Mouse (Mus musculus) myocyte (in vitro differentiated cells): ENCODE data around the gene Chaf1a. TPM values are rescaled to one million over a fixed set of nuclear protein-coding genes. Genes with fewer than 3 reads are reported as not detected.

Experiments used
- H3K27me3 ChIP-seq: one replicate; pipeline ENCODE4 v1.6.1; 2011; ENCODE audit not compliant: control insufficient read depth, insufficient read depth, insufficient read length
- H3K36me3 ChIP-seq: one replicate; pipeline ENCODE4 v1.6.1; 2011; ENCODE audit not compliant: control insufficient read depth, insufficient read depth
- H3K4me2 ChIP-seq: one replicate; pipeline ENCODE4 v1.6.1; 2011; ENCODE audit warnings: low read depth, control low read depth
- H3K4me3 ChIP-seq: one replicate; pipeline ENCODE4 v1.5.1; 2011; ENCODE audit warnings: mild to moderate bottlenecking, control low read depth, moderate library complexity
- H3K79me2 ChIP-seq: one replicate; pipeline ENCODE4 v1.6.1; 2011; ENCODE audit not compliant: control insufficient read depth, insufficient read depth
- H3ac ChIP-seq: one replicate; pipeline ENCODE4 v1.6.1; 2011; ENCODE audit not compliant: control insufficient read depth, insufficient read length
- CEBPB ChIP-seq: IDR thresholded peaks from 2 replicates; pipeline ENCODE4 v1.6.1; 2011; ENCODE audit warnings: mild to moderate bottlenecking, moderate library complexity; ENCODE audit not compliant: poor library complexity, insufficient read depth, severe bottlenecking
- E2F4 ChIP-seq: IDR thresholded peaks from one replicate; pipeline ENCODE4 v1.6.1; 2011; ENCODE audit warnings: mild to moderate bottlenecking, control low read depth, moderate library complexity; ENCODE audit not compliant: insufficient read depth
- MAX ChIP-seq: IDR thresholded peaks from one replicate; pipeline ENCODE4 v1.6.1; 2011; ENCODE audit warnings: low read depth, mild to moderate bottlenecking, control low read depth
- MYOD1 ChIP-seq, 3 experiments: IDR thresholded peaks; one replicate each; pipeline ENCODE4 v1.6.1; 2011; ENCODE audit warnings: control low read depth in 2 of 3, low read depth in 2 of 3, mild to moderate bottlenecking in 2 of 3, moderate library complexity in 1 of 3; ENCODE audit not compliant: insufficient read length in 2 of 3, control insufficient read depth in 1 of 3
- MYOG ChIP-seq, 3 experiments: IDR thresholded peaks; one replicate each; pipeline ENCODE4 v1.6.1; 2011; ENCODE audit warnings: control low read depth in 2 of 3, low read depth in 2 of 3, mild to moderate bottlenecking in 2 of 3; ENCODE audit not compliant: insufficient read length in 2 of 3, control insufficient read depth in 1 of 3, insufficient read depth in 1 of 3
- POLR2A ChIP-seq: IDR thresholded peaks from one replicate; pipeline ENCODE4 v1.6.1; 2011; ENCODE audit warnings: low read depth, mild to moderate bottlenecking, control low read depth, moderate library complexity; ENCODE audit not compliant: insufficient read length
- POLR2AphosphoS2 ChIP-seq: IDR thresholded peaks from one replicate; pipeline ENCODE4 v1.6.1; 2011; ENCODE audit warnings: low read depth, control low read depth; ENCODE audit not compliant: insufficient read length
- REST ChIP-seq: IDR thresholded peaks from one replicate; pipeline ENCODE4 v1.6.1; 2011; ENCODE audit warnings: mild to moderate bottlenecking, control low read depth, moderate library complexity; ENCODE audit not compliant: insufficient read depth, insufficient read length
- SRF ChIP-seq: IDR thresholded peaks from one replicate; pipeline ENCODE4 v1.6.1; 2011; ENCODE audit warnings: low read depth; ENCODE audit not compliant: control insufficient read depth, insufficient read length
- TCF12 ChIP-seq: IDR thresholded peaks from one replicate; pipeline ENCODE4 v1.6.1; 2011; ENCODE audit warnings: mild to moderate bottlenecking, control low read depth; ENCODE audit not compliant: poor library complexity, insufficient read depth, severe bottlenecking
- TCF3 ChIP-seq: IDR thresholded peaks from one replicate; pipeline ENCODE4 v1.6.1; 2011; ENCODE audit warnings: low read depth, control low read depth; ENCODE audit not compliant: insufficient read length
- USF1 ChIP-seq: IDR thresholded peaks from one replicate; pipeline ENCODE4 v1.6.1; 2011; ENCODE audit warnings: low read depth, mild to moderate bottlenecking, control low read depth, moderate library complexity
- polyA plus RNA-seq: library from polyadenylated mRNA; unstranded; fragments of >200 nt; fragmentation: generic; extraction: Trizol; gene quantifications from one replicate; pipeline ENCODE4 v1.2.1, GENCODE M21; 2012; ENCODE audit warnings: missing spikeins

The Chaf1a gene
- 8.0 TPM for polyA plus RNA-seq

GRCm38 (mm10) chr17:56040030-56040856 is at the start of gene Chaf1a:
Chaf1a (plus strand) TSS chr17:56040439.
- no peaks in the 10 kb centered on the region for H3K27me3 ChIP-seq
- no peaks in the 10 kb centered on the region for H3K36me3 ChIP-seq
- peaks cover 54% of the 10 kb centered on the region for H3K79me2 ChIP-seq
- no peak for TF ChIP-seq MYOD1 (IDR thresholded peaks at IDR 0.05; ENCODE audit: control insufficient read depth in 1 of 3, insufficient read length in 2 of 3, low read depth in 2 of 3)
- peak; percentile 40 for TF ChIP-seq SRF
- no peak for TF ChIP-seq TCF12
- TF ChIP-seq CEBPB = no peak
- TF ChIP-seq MAX = no peak
- peak; percentile 42 for TF ChIP-seq POLR2AphosphoS2
- peak; percentile 99 for TF ChIP-seq USF1
- no peak for TF ChIP-seq TCF3
- no peak for TF ChIP-seq MYOG (IDR thresholded peaks at IDR 0.05; ENCODE audit: control insufficient read depth in 1 of 3, insufficient read depth in 1 of 3, insufficient read length in 2 of 3, low read depth in 2 of 3)
- TF ChIP-seq POLR2A = peak; percentile 55
- peak; percentile 81 for TF ChIP-seq E2F4
- no peak for TF ChIP-seq REST
- H3K4me2 ChIP-seq = peak within 1 kb of the TSS; percentile 88
- peak within 1 kb of the TSS; percentile 57 for H3K4me3 ChIP-seq
- peak within 1 kb of the TSS; percentile 67 for H3ac ChIP-seq

GRCm38 (mm10) chr17:55996007-55996406 is 44.2 kb upstream of the Chaf1a start:
- no peaks in the 10 kb centered on the region for H3K36me3 ChIP-seq
- peaks cover 30% of the 10 kb centered on the region for H3K27me3 ChIP-seq
- TF ChIP-seq MAX (no peak), MYOG (IDR thresholded peaks at IDR 0.05; ENCODE audit: control insufficient read depth in 1 of 3, insufficient read depth in 1 of 3, insufficient read length in 2 of 3, low read depth in 2 of 3) (peak in 2 of 3 experiments; percentile 60 to 80), MYOD1 (IDR thresholded peaks at IDR 0.05; ENCODE audit: control insufficient read depth in 1 of 3, insufficient read length in 2 of 3, low read depth in 2 of 3) (peak in 1 of 3 experiments; percentile 61), TCF3 (no peak), E2F4 (no peak), CEBPB (no peak), SRF (no peak)
- H3K4me3 ChIP-seq = no peak overlapping the region
- no peak overlapping the region for H3K4me2 ChIP-seq
- no peak overlapping the region for H3ac ChIP-seq
- no peaks in the 10 kb centered on the region for H3K79me2 ChIP-seq

- no peak overlapping the region for H3K4me3 ChIP-seq
- no peak for TF ChIP-seq E2F4
- TF ChIP-seq MYOD1 (IDR thresholded peaks at IDR 0.05; ENCODE audit: control insufficient read depth in 1 of 3, insufficient read length in 2 of 3, low read depth in 2 of 3) = no peak
- TF ChIP-seq MYOG (IDR thresholded peaks at IDR 0.05; ENCODE audit: control insufficient read depth in 1 of 3, insufficient read depth in 1 of 3, insufficient read length in 2 of 3, low read depth in 2 of 3) = no peak
- no peak for TF ChIP-seq CEBPB
- no peak for TF ChIP-seq TCF12
- no peak for TF ChIP-seq POLR2A
- no peak for TF ChIP-seq POLR2AphosphoS2
- no peak for TF ChIP-seq SRF
- TF ChIP-seq MAX = no peak
- TF ChIP-seq USF1 = no peak
- no peak for TF ChIP-seq TCF3
- TF ChIP-seq REST = no peak
- no peaks in the 10 kb centered on the region for H3K36me3 ChIP-seq
- H3K27me3 ChIP-seq = peaks cover 22% of the 10 kb centered on the region
- H3K79me2 ChIP-seq = no peaks in the 10 kb centered on the region
- no peak overlapping the region for H3ac ChIP-seq
- no peak overlapping the region for H3K4me2 ChIP-seq
These were observed 40.3 kb upstream of the Chaf1a start for GRCm38 (mm10) chr17:55999794-56000499.

DNA sequence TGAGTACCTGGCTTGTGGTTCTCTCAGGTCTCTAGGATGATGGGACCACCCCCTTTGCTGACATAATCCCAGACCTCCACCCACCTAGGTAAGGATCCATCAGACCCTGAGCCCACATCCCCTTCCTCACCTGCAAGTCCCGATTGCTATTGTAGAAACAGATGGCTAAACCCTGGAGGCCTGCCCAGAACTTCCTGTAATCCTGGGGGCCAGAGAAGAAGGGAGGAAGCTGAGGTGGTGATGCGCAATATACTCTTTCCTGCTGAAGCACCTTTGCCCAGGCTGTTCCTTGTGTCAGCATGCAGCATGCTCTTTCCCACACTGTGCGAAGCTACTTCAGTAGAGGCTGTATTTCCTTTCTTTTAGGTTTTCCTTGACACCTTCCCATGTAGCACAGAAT is 37.2 kb upstream of the Chaf1a start:
- peaks cover 17% of the 10 kb centered on the region for H3K27me3 ChIP-seq

More for the DNA sequence above, 37.2 kb upstream of the Chaf1a start:
- TF ChIP-seq TCF3 (no peak), MYOD1 (IDR thresholded peaks at IDR 0.05; ENCODE audit: control insufficient read depth in 1 of 3, insufficient read length in 2 of 3, low read depth in 2 of 3) (no peak), USF1 (no peak), TCF12 (no peak), POLR2AphosphoS2 (no peak), MAX (no peak), POLR2A (no peak), E2F4 (no peak), SRF (no peak), REST (no peak), CEBPB (no peak), MYOG (IDR thresholded peaks at IDR 0.05; ENCODE audit: control insufficient read depth in 1 of 3, insufficient read depth in 1 of 3, insufficient read length in 2 of 3, low read depth in 2 of 3) (no peak)
- Histone ChIP-seq H3K4me3 (no peak overlapping the region), H3ac (no peak overlapping the region), H3K4me2 (no peak overlapping the region), H3K79me2 (no peaks in the 10 kb centered on the region), H3K36me3 (no peaks in the 10 kb centered on the region)
